Mouse (Mus musculus): Measurements from ENCODE around the gene Tas2r144. TPM values are rescaled to one million over a fixed set of nuclear protein-coding genes. Genes with fewer than 3 reads are reported as not detected.

Gene Tas2r144
- polyA plus RNA-seq, 1 experiment from 2014 or later, result not detected

DNA sequence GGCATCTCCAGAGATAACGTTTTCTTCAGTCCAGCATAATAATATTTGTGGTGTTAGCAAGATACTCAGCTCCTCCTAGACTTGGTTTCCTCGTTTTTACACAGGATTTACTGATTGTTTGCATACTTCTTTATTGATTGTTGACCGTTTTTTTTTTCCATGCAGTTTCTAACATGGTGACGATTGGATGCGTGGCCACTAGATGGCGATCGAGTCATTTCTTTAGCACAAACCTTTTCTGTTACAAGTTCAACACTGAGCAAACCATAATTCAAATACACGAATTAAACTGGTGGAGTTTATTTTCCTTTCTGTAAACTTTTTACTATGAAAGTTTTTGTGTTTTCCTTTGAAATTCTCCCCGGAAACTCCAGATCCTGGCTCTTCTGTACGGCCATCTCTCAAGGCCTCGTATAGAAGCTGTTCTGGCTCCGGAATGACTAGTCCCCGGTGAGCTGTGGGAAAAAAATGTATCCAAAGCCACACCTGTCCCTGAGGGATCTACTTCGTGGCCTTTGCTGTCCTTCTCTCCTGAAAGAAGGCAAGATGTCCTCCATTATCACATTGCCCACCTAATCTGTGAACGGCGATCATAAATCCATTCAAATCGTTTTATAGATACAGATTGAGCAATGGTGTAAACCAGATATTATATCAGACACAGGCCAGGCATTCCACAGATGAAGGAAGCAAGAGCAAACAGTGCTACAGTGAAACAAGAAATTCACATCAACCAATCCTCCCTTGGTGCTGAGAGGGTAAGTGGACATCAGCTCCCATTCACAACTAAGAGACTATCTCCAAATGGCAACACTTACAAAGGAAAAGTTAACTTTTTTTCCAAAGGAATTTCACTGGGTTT, 12.3 kb downstream of the Tas2r144 start:
- 28% methylated on average over 17 of the region's 17 CpGs for WGBS

DNA sequence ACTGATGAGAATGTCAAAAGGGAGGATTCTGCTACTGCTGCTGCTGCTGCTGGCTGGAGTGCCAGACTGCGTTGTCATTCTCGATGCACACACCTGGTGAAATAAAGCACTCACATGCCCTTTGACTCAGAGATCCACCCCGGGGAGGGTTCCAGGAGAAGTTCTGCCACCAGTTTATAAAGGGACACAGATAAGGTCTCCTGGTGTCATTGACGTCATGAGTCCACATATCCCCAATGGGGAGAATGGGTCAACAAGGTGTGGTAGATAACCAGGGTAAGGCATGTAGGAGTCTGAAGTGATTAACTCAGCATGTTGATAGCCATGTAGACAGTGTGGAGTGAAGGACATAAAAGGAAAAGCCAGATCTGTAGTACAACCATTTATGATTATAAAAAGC, 14.5 kb downstream of the Tas2r144 start:
- 54% methylated on average over 4 of the region's 4 CpGs for WGBS
- no peaks in the 10 kb centered on the region for H3K9me3 ChIP-seq (ENCODE audit: low read depth, low read length)
- no peak overlapping the region for H3K27ac ChIP-seq (ENCODE audit: low read depth)
- H3K4me2 ChIP-seq, result no peak overlapping the region
- no peak overlapping the region for H3K4me3 ChIP-seq (ENCODE audit: low read depth, low read length)
- no peak overlapping the region for H3K9ac ChIP-seq
- no peak for ATAC-seq (ENCODE audit: insufficient read depth)
- no peak for DNase-seq
- no peak for TF ChIP-seq CTCF (IDR thresholded peaks at IDR 0.05; ENCODE audit: low read depth)
- no peaks in the 10 kb centered on the region for H3K4me1 ChIP-seq (ENCODE audit: insufficient read depth)
- H3K27me3 ChIP-seq (ENCODE audit: insufficient read depth, low read length), result no peaks in the 10 kb centered on the region
- H3K36me3 ChIP-seq (ENCODE audit: insufficient read depth), result no peaks in the 10 kb centered on the region

More for the DNA sequence above, 12.3 kb downstream of the Tas2r144 start:
- Histone ChIP-seq H3K27ac (ENCODE audit: low read depth) (no peak overlapping the region), H3K36me3 (ENCODE audit: insufficient read depth) (no peaks in the 10 kb centered on the region), H3K4me1 (ENCODE audit: insufficient read depth) (no peaks in the 10 kb centered on the region), H3K9ac (no peak overlapping the region), H3K9me3 (ENCODE audit: low read depth, low read length) (no peaks in the 10 kb centered on the region), H3K4me2 (no peak overlapping the region), H3K27me3 (ENCODE audit: insufficient read depth, low read length) (no peaks in the 10 kb centered on the region), H3K4me3 (ENCODE audit: low read depth, low read length) (no peak overlapping the region)
- TF ChIP-seq CTCF (IDR thresholded peaks at IDR 0.05; ENCODE audit: low read depth), result peak; percentile 83
- ATAC-seq (ENCODE audit: insufficient read depth), result no peak
- DNase-seq, result peak; percentile 93

- no peak for ATAC-seq (ENCODE audit: insufficient read depth)
- H3K9me3 ChIP-seq (ENCODE audit: low read depth, low read length), result no peaks in the 10 kb centered on the region
- H3K9ac ChIP-seq, result no peak overlapping the region
- no peak overlapping the region for H3K4me3 ChIP-seq (ENCODE audit: low read depth, low read length)
- no peak overlapping the region for H3K27ac ChIP-seq (ENCODE audit: low read depth)
- DNase-seq, result no peak
- no peak overlapping the region for H3K4me2 ChIP-seq
- no peaks in the 10 kb centered on the region for H3K27me3 ChIP-seq (ENCODE audit: insufficient read depth, low read length)
- TF ChIP-seq CTCF (IDR thresholded peaks at IDR 0.05; ENCODE audit: low read depth), result no peak
- no peaks in the 10 kb centered on the region for H3K4me1 ChIP-seq (ENCODE audit: insufficient read depth)
- H3K36me3 ChIP-seq (ENCODE audit: insufficient read depth), result no peaks in the 10 kb centered on the region
- WGBS, result 85% methylated on average over 3 of the region's 3 CpGs
Measured at GRCm38 (mm10) chr6:42231191-42231590, 16.1 kb downstream of the Tas2r144 start.

- H3K9ac ChIP-seq, result no peak overlapping the region
- no peak overlapping the region for H3K27ac ChIP-seq (ENCODE audit: low read depth)
- H3K9me3 ChIP-seq (ENCODE audit: low read depth, low read length), result no peaks in the 10 kb centered on the region
- H3K36me3 ChIP-seq (ENCODE audit: insufficient read depth), result no peaks in the 10 kb centered on the region
- DNase-seq (peak; percentile 9), ATAC-seq (ENCODE audit: insufficient read depth) (no peak; the same call in 1 of the 2 replicates)
- H3K27me3 ChIP-seq (ENCODE audit: insufficient read depth, low read length), result no peaks in the 10 kb centered on the region
- H3K4me3 ChIP-seq (ENCODE audit: low read depth, low read length), result no peak overlapping the region
- no peaks in the 10 kb centered on the region for H3K4me1 ChIP-seq (ENCODE audit: insufficient read depth)
- no peak overlapping the region for H3K4me2 ChIP-seq
- WGBS, result 40% methylated on average over 6 of the region's 6 CpGs
- no peak for TF ChIP-seq CTCF (IDR thresholded peaks at IDR 0.05; ENCODE audit: low read depth)
Measured at GRCm38 (mm10) chr6:42237276-42237805, 22.2 kb downstream of the Tas2r144 start.

DNA sequence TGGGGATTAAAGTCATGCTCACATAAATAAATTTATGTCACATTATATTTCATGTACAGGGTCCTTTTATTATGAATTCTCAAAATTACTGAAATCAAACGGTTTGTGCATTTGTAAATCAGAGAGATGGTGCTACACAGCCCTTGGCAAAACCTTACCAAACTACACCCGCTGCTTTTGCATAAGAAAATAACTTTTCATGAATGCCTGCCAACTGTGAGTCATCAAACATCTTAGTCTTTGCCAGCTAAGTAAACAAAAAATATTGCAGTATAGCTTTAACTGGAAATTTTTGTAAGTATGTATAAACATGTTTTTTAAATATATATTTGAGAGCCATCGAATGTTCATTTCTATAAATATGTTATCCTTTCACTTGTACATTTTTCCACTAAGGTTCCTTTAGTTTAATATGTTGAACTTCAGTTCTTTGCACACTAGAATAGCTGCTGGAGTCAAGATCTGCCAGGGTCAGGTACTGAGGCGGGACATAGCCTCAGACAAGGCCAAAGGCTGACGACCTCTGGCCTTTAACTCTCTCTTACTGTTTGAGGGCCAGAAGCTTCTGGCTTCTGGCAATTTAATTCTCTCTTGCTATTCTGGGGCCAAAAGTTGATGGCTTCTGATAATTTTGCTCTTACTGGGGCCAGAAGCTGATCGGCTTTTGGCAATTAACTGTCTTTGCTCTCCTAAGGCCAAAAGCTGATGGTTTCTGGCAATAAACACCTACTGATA, 26.4 kb downstream of the Tas2r144 start:
- WGBS, result 58% methylated on average over 6 of the region's 6 CpGs
- TF ChIP-seq CTCF (IDR thresholded peaks at IDR 0.05; ENCODE audit: low read depth), result no peak
- peak; percentile 83 for DNase-seq

DNA sequence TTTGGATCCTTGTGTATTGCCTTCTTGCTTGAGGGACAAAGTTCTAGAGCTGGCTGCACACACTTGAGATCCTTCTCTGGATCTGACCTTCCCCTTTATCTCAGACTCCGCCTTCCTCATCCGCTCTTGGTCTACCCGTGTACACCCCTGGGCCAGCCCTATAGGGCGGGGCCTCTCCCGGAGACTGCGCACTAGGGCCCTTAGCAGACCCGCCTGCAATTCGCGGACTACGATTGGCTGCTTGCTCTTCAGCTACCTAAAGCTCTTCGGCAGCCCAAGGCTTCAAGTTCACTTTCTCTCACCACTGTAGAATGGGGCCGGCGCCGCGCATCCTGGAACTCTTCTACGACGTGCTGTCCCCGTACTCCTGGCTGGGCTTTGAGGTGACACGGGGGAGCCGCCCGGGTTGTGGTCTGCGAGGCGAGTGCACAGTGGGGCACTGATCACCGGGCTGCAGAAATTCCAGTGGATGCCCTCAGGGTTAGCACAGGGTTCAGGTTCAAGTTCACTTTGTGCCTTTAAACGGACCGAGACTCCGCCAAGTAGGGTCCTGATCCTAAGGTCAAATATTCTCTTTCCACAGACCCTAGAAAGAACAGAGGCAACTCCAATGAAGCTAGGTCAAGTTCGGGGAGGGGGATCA, 30.7 kb downstream of the Tas2r144 start, which contains the start of gene Gstk1:
Gstk1 (plus strand) TSS at position 225 of the 643 bp plus-strand sequence.
- peak; percentile 100 for ATAC-seq (ENCODE audit: insufficient read depth)
- H3K4me3 ChIP-seq (ENCODE audit: low read depth, low read length), result peak within 1 kb of the TSS; percentile 40
- H3K4me1 ChIP-seq (ENCODE audit: insufficient read depth), result 0 out of 2 replicates have a peak, but pooled peaks cover 8% of the 10 kb centered on the region
- H3K4me2 ChIP-seq, result peak within 1 kb of the TSS; percentile 87
- 3% methylated on average over 28 of the region's 28 CpGs for WGBS
- no peaks in the 10 kb centered on the region for H3K36me3 ChIP-seq (ENCODE audit: insufficient read depth)
- H3K9me3 ChIP-seq (ENCODE audit: low read depth, low read length), result no peaks in the 10 kb centered on the region
- TF ChIP-seq CTCF (IDR thresholded peaks at IDR 0.05; ENCODE audit: low read depth), result no peak
- H3K9ac ChIP-seq, result peak within 1 kb of the TSS; percentile 48
- H3K27me3 ChIP-seq (ENCODE audit: insufficient read depth, low read length), result no peaks in the 10 kb centered on the region
- H3K27ac ChIP-seq (ENCODE audit: low read depth), result no peak within 1 kb of the TSS
- peak; percentile 93 for DNase-seq

More for the DNA sequence above, 26.4 kb downstream of the Tas2r144 start:
- no peak for ATAC-seq (ENCODE audit: insufficient read depth)
- H3K9me3 ChIP-seq (ENCODE audit: low read depth, low read length), result no peaks in the 10 kb centered on the region
- H3K36me3 ChIP-seq (ENCODE audit: insufficient read depth), result no peaks in the 10 kb centered on the region
- 0 out of 2 replicates have a peak, but pooled peaks cover 6% of the 10 kb centered on the region for H3K4me1 ChIP-seq (ENCODE audit: insufficient read depth)
- no peaks in the 10 kb centered on the region for H3K27me3 ChIP-seq (ENCODE audit: insufficient read depth, low read length)
- H3K9ac ChIP-seq, result no peak overlapping the region
- peak overlapping the region; percentile 38; the same call in 1 of the 2 replicates for H3K27ac ChIP-seq (ENCODE audit: low read depth)
- no peak overlapping the region for H3K4me2 ChIP-seq
- H3K4me3 ChIP-seq (ENCODE audit: low read depth, low read length), result no peak overlapping the region

All from lung, embryonic 14.5 days (tissue).